Mouse (Mus musculus): ENCODE data around the gene Zfp704.

GRCm38 (mm10) chr3:9544421-9544820 lies 65.5 kb downstream of the Zfp704 start:
- TF ChIP-seq GATA1 (IDR thresholded peaks at IDR 0.05; ENCODE audit: borderline replicate concordance, low read length) (no peak), CTCF (IDR thresholded peaks at IDR 0.05; ENCODE audit: low read depth, low read length) (no peak), TAL1 (conservative IDR thresholded peaks at IDR 0.05; ENCODE audit: low read depth, low read length) (no peak), POLR2AphosphoS5 (IDR thresholded peaks at IDR 0.05; ENCODE audit: insufficient replicate concordance, low read depth, low read length) (no peak)

Data from G1E (cell line).